Mouse (Mus musculus): Measurements from ENCODE around the gene Ecd. TPM values are rescaled to one million over a fixed set of nuclear protein-coding genes. Genes with fewer than 3 reads are reported as not detected.
A peak's percentile ranks its signal among the peaks of the same experiment; 100 is the strongest.

The Ecd gene
- polyA plus RNA-seq, 1 experiment: 14.4 TPM

DNA sequence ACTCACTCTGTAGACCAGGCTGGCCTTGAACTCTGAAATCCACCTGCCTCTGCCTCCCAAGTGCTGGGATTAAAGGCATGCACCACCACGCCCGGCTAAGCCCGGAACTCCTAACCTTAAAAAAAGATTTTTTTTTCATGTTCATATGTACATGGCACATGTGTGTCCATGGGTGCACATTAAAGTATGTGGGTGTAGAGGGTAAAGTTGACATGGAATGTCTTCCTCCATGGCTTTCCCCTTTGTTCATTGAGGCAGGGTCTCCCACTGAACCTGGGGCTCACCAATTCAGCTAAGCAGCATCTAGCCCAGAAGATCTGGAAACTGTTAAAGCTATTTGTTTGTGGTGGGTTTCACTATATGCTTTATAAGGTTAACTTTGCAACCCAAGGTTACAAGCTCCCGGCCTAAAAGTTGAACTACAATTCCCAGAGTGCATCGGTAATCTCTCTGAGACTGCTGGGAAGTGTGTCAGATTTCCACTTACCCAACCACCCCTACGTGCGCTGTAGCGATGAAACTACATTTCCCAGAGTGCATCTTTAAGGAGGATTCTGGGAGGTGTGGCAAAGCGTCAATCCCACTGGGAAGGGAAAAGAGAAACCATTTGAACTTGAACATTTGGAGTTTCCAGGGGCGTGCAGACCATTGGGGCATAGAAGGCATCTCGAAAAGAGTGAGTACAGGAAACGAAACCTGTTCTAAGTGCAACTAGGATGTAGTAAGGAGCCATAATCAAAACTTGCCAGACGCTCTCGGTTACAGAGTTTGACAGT lies 53.6 kb downstream of the Ecd start, which contains the start of gene Nudt13:
Gene Nudt13 (plus strand): TSS at position 581 of the 776 bp plus-strand sequence.
- peak; percentile 68 for DNase-seq
- Histone ChIP-seq H3K4me1 (ENCODE audit: control insufficient read depth, insufficient read depth, low read length) (peaks cover 5% of the 10 kb centered on the region), H3K4me3 (replicated peaks; ENCODE audit: extremely low read depth, low read depth, low read length) (peak within 1 kb of the TSS; percentile 93)
- 22% methylated on average over 14 of the region's 14 CpGs for WGBS
- TF ChIP-seq POLR2A (IDR thresholded peaks at IDR 0.05; ENCODE audit: borderline replicate concordance, extremely low read depth, low read depth, low read length) (0 out of 2 replicates have a peak, but pooled peaks have one; percentile 26), CTCF (IDR thresholded peaks at IDR 0.05; ENCODE audit: insufficient read depth, low read length) (no peak)

DNA sequence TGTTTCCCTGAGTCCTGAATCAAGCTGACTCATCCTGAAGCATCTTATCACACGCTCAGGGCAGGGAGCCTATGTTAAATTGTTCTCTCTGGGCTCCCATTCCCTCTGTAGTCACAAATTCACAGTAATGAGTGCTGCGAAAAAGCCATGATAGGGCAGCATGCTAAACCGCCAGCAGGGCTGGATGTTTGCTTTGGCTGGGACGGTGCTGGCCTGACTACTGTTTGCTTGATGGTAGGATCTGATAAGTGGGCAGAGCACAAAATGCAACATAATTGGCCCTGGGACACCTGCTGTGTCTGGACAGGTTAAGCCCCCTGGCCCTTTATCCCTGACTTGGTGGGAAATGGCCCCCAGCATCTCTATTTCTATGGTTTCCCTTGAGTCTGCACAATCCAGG lies 56.5 kb downstream of the Ecd start:
- DNase-seq: no peak
- Histone ChIP-seq H3K4me3 (replicated peaks; ENCODE audit: extremely low read depth, low read depth, low read length) (no peak overlapping the region), H3K4me1 (ENCODE audit: control insufficient read depth, insufficient read depth, low read length) (peaks cover 5% of the 10 kb centered on the region)
- 64% methylated on average over 4 of the region's 4 CpGs for WGBS
- no peak for TF ChIP-seq POLR2A (IDR thresholded peaks at IDR 0.05; ENCODE audit: borderline replicate concordance, extremely low read depth, low read depth, low read length)
- no peak for TF ChIP-seq CTCF (IDR thresholded peaks at IDR 0.05; ENCODE audit: insufficient read depth, low read length)

Other genes starting within 250 kb of the Ecd start
- gene Saysd1, start 209.6 kb downstream of the Ecd start, polyA plus RNA-seq (2012; rRNA removed): 9.9 and 11.9 TPM in 2 replicates
- 4.3 and 5.7 TPM in 2 replicates for gene Kcnk5, start 166.3 kb downstream of the Ecd start, polyA plus RNA-seq (2012; rRNA removed)
- gene Kcnk16, start 78.9 kb downstream of the Ecd start, polyA plus RNA-seq (2012; rRNA removed): 0.12 TPM in 1 of 2 replicates, not detected in the other
- gene Nudt13, start 53.4 kb downstream of the Ecd start, polyA plus RNA-seq (2012; rRNA removed): 15.1 and 20.8 TPM in 2 replicates
- gene Fam149b, start within 50 bp of the Ecd start, polyA plus RNA-seq (2012; rRNA removed): 21.0 and 24.6 TPM in 2 replicates
- gene Dnajc9, start 40.8 kb upstream of the Ecd start, polyA plus RNA-seq (2012; rRNA removed): 17.5 and 24.6 TPM in 2 replicates
- 29.9 and 32.3 TPM in 2 replicates for gene Mrps16, start 45.5 kb upstream of the Ecd start, polyA plus RNA-seq (2012; rRNA removed)
- 1.4 and 1.7 TPM in 2 replicates for gene Cfap70, start 104.1 kb upstream of the Ecd start, polyA plus RNA-seq (2012; rRNA removed)
- gene Anxa7, start 132.0 kb upstream of the Ecd start, polyA plus RNA-seq (2012; rRNA removed): 83.1 and 88.9 TPM in 2 replicates
- 0.42 and 2.6 TPM in 2 replicates for gene Mss51, start 148.8 kb upstream of the Ecd start, polyA plus RNA-seq (2012; rRNA removed)
- gene Ppp3cb, start 198.5 kb upstream of the Ecd start, polyA plus RNA-seq (2012; rRNA removed): 6.5 and 14.2 TPM in 2 replicates

All from lung, adult 2 months (tissue).